Mouse (Mus musculus): ENCODE measurements at regions not wholly inside any gene's neighbourhood (a gene's known extent, or its start where the extent isn't known, plus 50 kb on each side); places are given as distances from the start of the nearest gene placed in this dataset.

- DNase-seq (ENCODE audit: extremely low spot score in 1 of 2, low spot score in 2 of 2) = no peak
- Histone ChIP-seq H3K27ac (no peak overlapping the region), H3K4me3 (no peak overlapping the region)
- TF ChIP-seq CTCF (IDR thresholded peaks at IDR 0.05) = no peak; the same call in 1 of the 2 replicates
- intact Hi-C loops (cut with DNase I) = loop anchor here (5.0 kb wide), 4 partner anchors 68 to 273 kb away; no protein-coding TSS in a partner anchor
Measured at GRCm38 (mm10) chr8:86204421-86205229, 363.9 kb downstream of the Phkb start.

DNA sequence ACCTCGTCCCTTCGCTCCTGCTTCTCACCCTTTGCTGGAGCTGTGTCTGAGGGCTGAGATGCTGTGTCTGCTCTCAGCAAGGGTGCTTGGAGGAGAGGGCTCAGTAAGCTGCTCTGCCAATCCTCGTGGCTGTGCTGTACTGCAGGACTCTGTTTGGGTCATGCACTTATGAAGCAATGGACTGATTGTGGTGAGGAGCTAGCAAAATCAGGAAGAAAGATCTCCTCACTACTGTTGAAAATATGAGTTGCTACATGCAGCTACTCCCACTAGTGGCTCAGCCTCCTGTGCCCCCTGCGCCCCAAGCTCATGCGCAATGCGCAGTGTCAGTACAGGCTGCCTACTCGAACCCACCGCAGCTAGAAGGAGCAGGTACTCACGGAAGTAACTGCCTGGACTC lies 362.3 kb downstream of the Phkb start:
- 0 out of 2 replicates have a peak overlapping the region, but pooled peaks have one; percentile 11 for H3K27ac ChIP-seq
- H3K4me3 ChIP-seq = no peak overlapping the region
- no peak for DNase-seq (ENCODE audit: extremely low spot score in 1 of 2, low spot score in 2 of 2)
- no peak for TF ChIP-seq CTCF (IDR thresholded peaks at IDR 0.05)
- intact Hi-C loops (cut with DNase I) = loop anchor here (5.0 kb wide), 4 partner anchors 69 to 274 kb away; no protein-coding TSS in a partner anchor

DNA sequence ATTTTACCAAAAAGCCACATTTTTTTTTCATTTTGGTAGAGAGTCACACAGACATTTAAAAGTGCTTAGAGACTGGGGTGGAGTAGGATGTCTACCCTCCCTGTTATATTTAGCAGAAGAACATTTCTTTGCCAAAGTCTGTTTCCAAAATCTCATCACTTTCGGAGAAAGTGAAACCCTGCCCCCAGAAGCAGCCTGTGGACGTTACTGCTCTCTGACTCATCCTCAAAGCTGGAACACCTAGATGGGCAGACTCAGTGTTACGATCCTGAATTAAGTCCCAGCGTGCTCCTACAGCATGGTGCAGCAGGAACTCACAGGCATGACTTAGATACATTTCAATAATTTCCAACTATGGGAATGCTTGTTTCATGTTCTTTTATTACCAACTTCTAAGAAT lies 361.1 kb downstream of the Phkb start:
- intact Hi-C loops (cut with DNase I) = loop anchor here (5.0 kb wide), 4 partner anchors 70 to 275 kb away; no protein-coding TSS in a partner anchor
- Histone ChIP-seq H3K27ac (peak overlapping the region; percentile 71), H3K4me3 (no peak overlapping the region)
- DNase-seq (ENCODE audit: extremely low spot score in 1 of 2, low spot score in 2 of 2) = peak; percentile 31 to 53
- no peak for TF ChIP-seq CTCF (IDR thresholded peaks at IDR 0.05)

GRCm38 (mm10) chr8:86192262-86192661 lies 351.5 kb downstream of the Phkb start:
- intact Hi-C loops (cut with DNase I) = no loop called here
- TF ChIP-seq CTCF (IDR thresholded peaks at IDR 0.05) = no peak
- DNase-seq (ENCODE audit: extremely low spot score in 1 of 2, low spot score in 2 of 2) = no peak
- peak overlapping the region; percentile 66; the same call in 1 of the 2 replicates for H3K27ac ChIP-seq
- no peak overlapping the region for H3K4me3 ChIP-seq

DNA sequence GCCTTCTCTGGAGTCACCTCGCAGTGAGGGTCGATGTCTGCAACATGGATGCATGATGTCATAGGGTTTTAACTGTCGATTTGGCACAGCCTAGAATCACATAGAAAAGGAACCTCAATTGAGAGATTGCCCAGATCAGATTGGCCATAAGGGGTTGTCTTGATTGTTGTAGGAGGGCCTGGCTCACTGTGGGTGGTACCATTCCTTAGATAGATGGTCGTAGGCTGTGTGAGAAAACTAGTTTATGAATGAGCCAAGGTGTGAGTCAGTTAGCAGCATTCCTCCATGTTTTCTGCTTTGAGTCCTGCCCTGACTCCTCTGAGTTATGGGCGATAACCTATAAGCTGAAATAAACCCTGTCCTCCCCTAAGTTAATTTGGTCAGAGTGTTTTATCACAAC lies 343.9 kb downstream of the Phkb start:
- intact Hi-C loops (cut with DNase I) = loop anchor here (2.0 kb wide), 1 partner anchor 26 kb away; no protein-coding TSS in a partner anchor
- Histone ChIP-seq H3K4me3 (no peak overlapping the region), H3K27ac (no peak overlapping the region)
- TF ChIP-seq CTCF (IDR thresholded peaks at IDR 0.05) = no peak
- no peak for DNase-seq (ENCODE audit: extremely low spot score in 1 of 2, low spot score in 2 of 2)

DNA sequence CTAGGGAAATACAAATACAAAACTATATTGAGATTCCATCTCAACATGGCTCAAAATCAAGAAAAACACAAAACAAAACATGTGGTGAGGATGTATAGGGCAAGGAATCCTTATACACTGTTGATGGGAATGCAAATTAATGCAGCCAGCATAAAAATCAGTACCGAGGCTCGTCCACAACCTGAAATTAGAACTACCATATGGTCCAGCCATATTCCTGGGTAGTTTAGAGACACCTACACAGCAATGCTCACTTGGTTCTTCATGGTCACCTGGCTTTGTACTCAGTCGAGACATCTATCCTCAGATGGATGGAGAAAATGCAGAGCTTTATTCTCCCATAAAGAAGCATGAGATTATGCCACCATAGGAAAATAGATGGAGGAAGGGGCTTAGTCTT lies 340.0 kb downstream of the Phkb start:
- no peak overlapping the region for H3K4me3 ChIP-seq
- intact Hi-C loops (cut with DNase I) = no loop called here
- no peak for TF ChIP-seq CTCF (IDR thresholded peaks at IDR 0.05)
- H3K27ac ChIP-seq = no peak overlapping the region
- DNase-seq (ENCODE audit: extremely low spot score in 1 of 2, low spot score in 2 of 2) = no peak

DNA sequence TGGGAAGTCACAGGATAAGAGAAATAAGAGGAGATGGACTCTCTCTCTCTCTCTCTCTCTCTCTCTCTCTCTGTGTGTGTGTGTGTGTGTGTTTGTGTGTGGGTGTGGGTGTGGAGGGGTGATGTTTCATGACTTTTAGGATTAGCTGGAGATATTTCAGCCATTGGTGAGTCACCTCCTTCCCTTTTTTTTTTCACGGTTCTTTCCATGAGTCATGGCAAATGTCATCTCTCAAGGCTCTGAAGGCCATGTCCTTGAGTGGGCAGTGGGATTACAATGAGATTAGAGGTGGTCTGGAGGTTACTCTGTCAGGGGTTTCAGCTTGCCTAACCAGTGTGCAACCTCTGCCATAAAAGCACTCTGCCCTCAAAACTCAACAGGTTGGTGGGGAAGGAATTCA lies 329.3 kb downstream of the Phkb start:
- DNase-seq (ENCODE audit: extremely low spot score in 1 of 2, low spot score in 2 of 2) = no peak
- TF ChIP-seq CTCF (IDR thresholded peaks at IDR 0.05) = no peak
- no peak overlapping the region for H3K4me3 ChIP-seq
- intact Hi-C loops (cut with DNase I) = no loop called here
- H3K27ac ChIP-seq = no peak overlapping the region

DNA sequence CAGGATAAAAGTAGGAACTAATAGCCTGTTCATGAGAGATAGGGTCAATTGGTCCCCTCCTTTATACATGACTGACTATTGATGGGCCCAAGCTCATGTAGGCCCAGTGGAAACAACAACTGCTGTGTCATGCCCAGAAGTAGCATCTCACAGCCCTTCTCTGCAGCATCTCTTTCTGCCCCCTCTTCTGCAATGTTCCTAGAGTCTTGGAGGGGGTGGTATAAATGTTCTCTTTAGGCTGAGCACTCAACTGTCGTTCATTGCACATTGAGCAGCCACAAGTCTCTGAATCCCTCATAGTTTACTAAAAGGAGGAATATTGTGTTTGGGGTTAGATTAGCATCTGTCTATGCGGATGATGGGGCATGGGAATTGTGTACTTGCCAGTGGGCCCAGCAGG lies 324.1 kb downstream of the Phkb start:
- TF ChIP-seq CTCF (IDR thresholded peaks at IDR 0.05) = no peak
- Histone ChIP-seq H3K27ac (no peak overlapping the region; the same call in 1 of the 2 replicates), H3K4me3 (no peak overlapping the region)
- DNase-seq (ENCODE audit: extremely low spot score in 1 of 2, low spot score in 2 of 2) = no peak
- intact Hi-C loops (cut with DNase I) = no loop called here

DNA sequence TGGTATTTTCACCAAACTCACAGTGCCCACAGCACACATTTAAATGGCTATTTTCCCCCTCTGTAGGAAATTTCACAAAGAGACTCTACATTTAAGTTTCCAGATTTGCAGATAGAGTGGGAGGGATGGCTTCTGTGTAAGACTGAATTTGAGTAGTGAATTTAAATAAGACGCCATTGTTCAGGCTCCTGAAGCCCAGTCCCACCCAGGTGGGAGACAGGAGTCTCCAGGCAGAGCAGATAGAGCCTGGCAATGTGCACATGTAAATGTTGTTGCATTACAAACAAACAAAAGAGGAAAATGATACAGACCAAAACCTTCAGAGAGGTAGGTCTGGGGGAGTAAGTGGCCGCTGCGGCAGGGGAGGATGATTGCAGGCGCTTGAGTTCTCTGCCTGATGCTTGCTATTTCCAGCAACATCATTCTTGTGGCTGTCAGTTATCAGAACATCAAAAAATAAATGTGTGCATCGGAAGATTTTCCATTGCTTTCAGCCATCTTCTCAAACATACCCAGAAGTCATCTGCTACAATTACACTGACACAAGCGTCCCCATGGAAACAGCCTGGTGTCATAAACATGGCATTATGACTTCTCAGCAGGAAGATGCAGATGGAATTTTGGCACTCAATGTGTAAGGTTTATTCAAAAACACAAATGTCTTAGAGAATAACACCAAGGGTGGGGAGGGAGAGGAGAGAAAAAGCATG lies 318.5 kb downstream of the Phkb start:
- Histone ChIP-seq H3K27ac (peak overlapping the region; percentile 92), H3K4me3 (no peak overlapping the region)
- intact Hi-C loops (cut with DNase I) = loop anchor here (2.0 to 5.0 kb wide), 3 partner anchors 26 to 313 kb away; no protein-coding TSS in a partner anchor
- no peak for TF ChIP-seq CTCF (IDR thresholded peaks at IDR 0.05)
- peak in 1 of 2 experiments; percentile 22 for DNase-seq (ENCODE audit: extremely low spot score in 1 of 2, low spot score in 2 of 2)

- Histone ChIP-seq H3K4me3 (no peak overlapping the region), H3K27ac (no peak overlapping the region)
- DNase-seq (ENCODE audit: extremely low spot score in 1 of 2, low spot score in 2 of 2) = no peak
- no peak for TF ChIP-seq CTCF (IDR thresholded peaks at IDR 0.05)
- intact Hi-C loops (cut with DNase I) = no loop called here
Measured at GRCm38 (mm10) chr8:86147586-86147985, 306.8 kb downstream of the Phkb start.

DNA sequence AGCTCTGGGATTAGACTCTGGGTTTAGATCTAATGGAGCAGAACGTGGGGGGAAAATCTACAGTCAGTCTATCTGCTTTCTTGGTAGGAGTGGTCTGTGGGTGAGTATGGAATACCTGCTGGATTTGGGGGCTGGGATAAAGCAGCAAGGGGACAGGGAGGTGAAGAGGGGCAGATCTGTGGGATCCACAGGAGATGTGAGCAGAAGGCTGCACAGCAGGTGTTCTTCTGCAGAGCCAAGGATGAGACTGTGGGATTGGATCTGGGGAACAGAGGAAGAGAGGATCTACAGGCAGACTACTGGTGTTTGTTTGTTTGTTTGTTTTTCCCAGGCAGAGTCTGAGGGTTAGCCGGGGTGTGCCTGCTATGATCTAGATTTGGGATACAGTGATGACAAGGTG lies 284.5 kb downstream of the Phkb start:
- no peak for DNase-seq (ENCODE audit: extremely low spot score in 1 of 2, low spot score in 2 of 2)
- Histone ChIP-seq H3K4me3 (no peak overlapping the region), H3K27ac (no peak overlapping the region)
- intact Hi-C loops (cut with DNase I) = no loop called here
- TF ChIP-seq CTCF (IDR thresholded peaks at IDR 0.05) = no peak

GRCm38 (mm10) chr8:86124655-86125054 lies 283.9 kb downstream of the Phkb start:
- no peak for DNase-seq (ENCODE audit: extremely low spot score in 1 of 2, low spot score in 2 of 2)
- H3K4me3 ChIP-seq = no peak overlapping the region
- H3K27ac ChIP-seq = no peak overlapping the region
- intact Hi-C loops (cut with DNase I) = no loop called here
- no peak for TF ChIP-seq CTCF (IDR thresholded peaks at IDR 0.05)

Measured in left cerebral cortex, adult 2 months (tissue).